8 mouse cellular contexts compared by ENCODE assay signal in the genomic region with DNA sequence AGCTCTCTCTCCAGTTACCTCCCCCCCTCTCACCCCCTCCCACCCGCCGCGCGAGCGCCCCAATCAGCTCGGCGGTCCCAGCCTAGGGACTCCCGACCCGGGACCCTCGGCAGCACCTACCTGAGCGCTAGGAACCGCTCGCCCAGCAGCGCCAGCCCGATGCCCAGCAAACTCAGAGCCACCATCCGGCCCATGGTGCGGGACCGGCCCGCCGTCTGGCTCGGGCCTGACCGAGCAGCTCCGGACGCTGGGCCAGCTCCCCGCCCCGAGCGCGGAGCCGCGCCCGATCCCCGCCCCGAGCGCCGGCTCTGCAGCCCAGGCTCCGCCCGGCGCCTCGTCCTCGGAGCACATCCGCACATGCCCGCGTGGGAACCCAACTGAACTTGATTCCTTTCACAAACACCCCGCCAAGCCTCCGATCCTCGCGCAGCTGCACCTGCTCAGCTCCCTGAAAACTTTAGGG. TPM values are rescaled to one million over a fixed set of nuclear protein-coding genes. Genes with fewer than 3 reads are reported as not detected.
A peak's percentile ranks its signal among the peaks of the same experiment; 100 is the strongest.
DNase-seq lines count a peak whose midpoint lies in the region; ATAC-seq and TF ChIP-seq lines count a peak whose summit lies in the region.

A gene (minus strand): TSS at position 364 of the 463 bp plus-strand sequence.

- H3K36me3 ChIP-seq in embryonic facial prominence, embryonic 10.5 days (replicated peaks): no peaks in the 10 kb centered on the region; the same call in 1 of the 2 replicates
- peaks cover 9% of the 10 kb centered on the region; the same call in 1 of the 2 replicates for H3K36me3 ChIP-seq in intestine, postnatal 0 days (ENCODE audit: control insufficient read depth, insufficient read depth)
- H3K36me3 ChIP-seq in limb, embryonic 13.5 days: no peaks in the 10 kb centered on the region; the same call in 1 of the 2 replicates
- no peaks in the 10 kb centered on the region for H3K36me3 ChIP-seq in midbrain, embryonic 15.5 days (replicated peaks)

- no peaks in the 10 kb centered on the region for H3K9me3 ChIP-seq in embryonic facial prominence, embryonic 10.5 days
- H3K9me3 ChIP-seq in intestine, postnatal 0 days (ENCODE audit: control insufficient read depth): no peaks in the 10 kb centered on the region
- no peaks in the 10 kb centered on the region for H3K9me3 ChIP-seq in limb, embryonic 13.5 days
- no peaks in the 10 kb centered on the region for H3K9me3 ChIP-seq in midbrain, embryonic 15.5 days

- DNase-seq in cerebellum, adult 8-10 months: no peak
- peak; percentile 88 for DNase-seq in embryonic facial prominence, embryonic 10.5 days (ENCODE audit: low spot score)
- DNase-seq in spleen, postnatal 14 days (ENCODE audit: low spot score in 2 of 2): peak; percentile 71 to 80

- ATAC-seq in cerebellum, adult (ENCODE audit: insufficient number of reproducible peaks, low FRiP score, low TSS enrichment): peak; percentile 69
- peak; percentile 76 for ATAC-seq in granulocyte monocyte progenitor cell, adult 5-6 weeks (replicated peaks; ENCODE audit: poor library complexity, severe bottlenecking)
- peak; percentile 89 for ATAC-seq in intestine, postnatal 0 days
- peak; percentile 88 for ATAC-seq in limb, embryonic 13.5 days (ENCODE audit: low FRiP score, low read depth)
- ATAC-seq in midbrain, embryonic 15.5 days (replicated peaks): peak; percentile 95

- H3K27me3 ChIP-seq in embryonic facial prominence, embryonic 10.5 days (replicated peaks; ENCODE audit: low read depth, poor library complexity, severe bottlenecking): peaks cover 15% of the 10 kb centered on the region
- no peaks in the 10 kb centered on the region for H3K27me3 ChIP-seq in intestine, postnatal 0 days (replicated peaks; ENCODE audit: control insufficient read depth, insufficient read depth, low read length)
- peaks cover 3% of the 10 kb centered on the region; the same call in 1 of the 2 replicates for H3K27me3 ChIP-seq in limb, embryonic 13.5 days
- 0 out of 2 replicates have a peak, but pooled peaks cover 5% of the 10 kb centered on the region for H3K27me3 ChIP-seq in midbrain, embryonic 15.5 days (replicated peaks)

- under 1% methylated on average over 47 of the region's 47 CpGs for WGBS in embryonic facial prominence, embryonic 10.5 days
- under 1% methylated on average over 40 of the region's 47 CpGs for WGBS in intestine, postnatal 0 days
- under 1% methylated on average over 41 of the region's 47 CpGs for WGBS in limb, embryonic 13.5 days
- under 1% methylated on average over 46 of the region's 47 CpGs for WGBS in midbrain, embryonic 15.5 days

- no peak for TF ChIP-seq CTCF in intestine, postnatal 0 days (IDR thresholded peaks at IDR 0.05; ENCODE audit: low read depth)

- peak within 1 kb of the TSS; percentile 83 for H3K4me3 ChIP-seq in embryonic facial prominence, embryonic 10.5 days
- H3K4me3 ChIP-seq in intestine, postnatal 0 days (ENCODE audit: low read depth, low read length): peak within 1 kb of the TSS; percentile 81
- peak within 1 kb of the TSS; percentile 70 for H3K4me3 ChIP-seq in limb, embryonic 13.5 days
- H3K4me3 ChIP-seq in midbrain, embryonic 15.5 days: peak within 1 kb of the TSS; percentile 56

- H3K9ac ChIP-seq in intestine, postnatal 0 days (ENCODE audit: low read depth, low read length): peak within 1 kb of the TSS; percentile 91
- H3K9ac ChIP-seq in limb, embryonic 13.5 days: peak within 1 kb of the TSS; percentile 74
- H3K9ac ChIP-seq in midbrain, embryonic 15.5 days: peak within 1 kb of the TSS; percentile 43

- H3K27ac ChIP-seq in embryonic facial prominence, embryonic 10.5 days (replicated peaks): peak within 1 kb of the TSS; percentile 93
- H3K27ac ChIP-seq in intestine, postnatal 0 days (ENCODE audit: low read depth, low read length): peak within 1 kb of the TSS; percentile 98
- peak within 1 kb of the TSS; percentile 78 for H3K27ac ChIP-seq in limb, embryonic 13.5 days
- H3K27ac ChIP-seq in midbrain, embryonic 15.5 days: peak within 1 kb of the TSS; percentile 67

- peaks cover 17% of the 10 kb centered on the region for H3K4me1 ChIP-seq in embryonic facial prominence, embryonic 10.5 days
- H3K4me1 ChIP-seq in intestine, postnatal 0 days (replicated peaks; ENCODE audit: control insufficient read depth, insufficient read depth, low read length): peaks cover 4% of the 10 kb centered on the region; the same call in 1 of the 2 replicates
- H3K4me1 ChIP-seq in limb, embryonic 13.5 days: peaks cover 3% of the 10 kb centered on the region; the same call in 1 of the 2 replicates
- peaks cover 11% of the 10 kb centered on the region; the same call in 1 of the 2 replicates for H3K4me1 ChIP-seq in midbrain, embryonic 15.5 days

- peak within 1 kb of the TSS; percentile 68 for H3K4me2 ChIP-seq in intestine, postnatal 0 days (replicated peaks; ENCODE audit: low read depth)
- H3K4me2 ChIP-seq in limb, embryonic 13.5 days (replicated peaks): peak within 1 kb of the TSS; percentile 73
- H3K4me2 ChIP-seq in midbrain, embryonic 15.5 days: peak within 1 kb of the TSS; percentile 97

RNA-seq across cellular contexts. Expression of the gene that starts here (rescaled TPM):
- polyA plus RNA-seq in embryonic facial prominence, embryonic 10.5 days (2016; fragmentation: Nextera tagmentation; extraction: Ambion mirVana): 22.9 and 25.9 TPM in 2 replicates
- 25.3 and 36.0 TPM in 2 replicates for total RNA-seq in granulocyte monocyte progenitor cell, adult 5-6 weeks (2014; fragmentation: Nextera tagmentation)
- total RNA-seq in granulocyte monocyte progenitor cell, adult 5-6 weeks (2017): 17.9 and 24.2 TPM in 2 replicates
- 179 and 207 TPM in 2 replicates for polyA plus RNA-seq in intestine, postnatal 0 days (2015; fragmentation: Nextera tagmentation; extraction: Ambion mirVana)
- polyA plus RNA-seq in limb, embryonic 13.5 days (2015; fragmentation: Nextera tagmentation; extraction: Ambion mirVana): 22.7 and 24.7 TPM in 2 replicates
- 23.0 and 23.8 TPM in 2 replicates for polyA plus RNA-seq in midbrain, embryonic 15.5 days (2015; fragmentation: Nextera tagmentation; extraction: Ambion mirVana)
